Mouse (Mus musculus): ENCODE data around the gene Gm28051. TPM values are rescaled to one million over a fixed set of nuclear protein-coding genes. Genes with fewer than 3 reads are reported as not detected.

Gm28051 gene
- polyA plus RNA-seq, 1 experiment from 2014 or later = not detected

DNA sequence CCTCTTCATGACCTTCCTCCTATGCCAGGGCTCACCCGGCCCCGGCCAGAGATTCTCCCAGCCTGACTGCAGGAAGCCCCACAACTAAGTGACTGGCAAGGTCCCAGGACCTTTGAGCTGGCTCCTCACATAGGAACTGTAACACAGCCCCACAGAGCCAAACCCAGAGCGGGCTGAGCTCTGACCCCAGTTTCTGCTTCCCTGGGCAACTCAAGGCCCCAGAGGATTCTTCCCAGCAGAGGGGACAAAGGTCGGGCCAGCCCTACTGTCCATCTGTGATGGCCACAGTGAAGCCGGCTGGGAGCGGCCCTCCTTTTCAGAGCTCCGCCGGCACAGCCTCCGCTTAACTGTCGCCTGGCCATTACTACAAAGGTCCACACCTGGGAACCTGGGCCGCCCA is 66.4 kb downstream of the Gm28051 start:
- Histone ChIP-seq H3K36me3 (ENCODE audit: control insufficient read depth, insufficient read depth, low read length) (no peaks in the 10 kb centered on the region), H3K27me3 (ENCODE audit: control insufficient read depth, insufficient read depth, low read length) (no peaks in the 10 kb centered on the region), H3K4me2 (ENCODE audit: low read depth, low read length, severe bottlenecking) (no peak overlapping the region), H3K9me3 (ENCODE audit: control insufficient read depth, low read length) (no peaks in the 10 kb centered on the region), H3K4me1 (replicated peaks; ENCODE audit: control insufficient read depth, insufficient read depth, low read length) (peaks cover 2% of the 10 kb centered on the region; the same call in 1 of the 2 replicates), H3K4me3 (ENCODE audit: low read depth, low read length) (no peak overlapping the region), H3K27ac (ENCODE audit: low read depth, low read length) (no peak overlapping the region), H3K9ac (ENCODE audit: low read length) (no peak overlapping the region)
- 71% methylated on average over 11 of the region's 11 CpGs for WGBS
- ATAC-seq (replicated peaks; ENCODE audit: low FRiP score) (no peak), DNase-seq (ENCODE audit: low spot score) (no peak)

DNA sequence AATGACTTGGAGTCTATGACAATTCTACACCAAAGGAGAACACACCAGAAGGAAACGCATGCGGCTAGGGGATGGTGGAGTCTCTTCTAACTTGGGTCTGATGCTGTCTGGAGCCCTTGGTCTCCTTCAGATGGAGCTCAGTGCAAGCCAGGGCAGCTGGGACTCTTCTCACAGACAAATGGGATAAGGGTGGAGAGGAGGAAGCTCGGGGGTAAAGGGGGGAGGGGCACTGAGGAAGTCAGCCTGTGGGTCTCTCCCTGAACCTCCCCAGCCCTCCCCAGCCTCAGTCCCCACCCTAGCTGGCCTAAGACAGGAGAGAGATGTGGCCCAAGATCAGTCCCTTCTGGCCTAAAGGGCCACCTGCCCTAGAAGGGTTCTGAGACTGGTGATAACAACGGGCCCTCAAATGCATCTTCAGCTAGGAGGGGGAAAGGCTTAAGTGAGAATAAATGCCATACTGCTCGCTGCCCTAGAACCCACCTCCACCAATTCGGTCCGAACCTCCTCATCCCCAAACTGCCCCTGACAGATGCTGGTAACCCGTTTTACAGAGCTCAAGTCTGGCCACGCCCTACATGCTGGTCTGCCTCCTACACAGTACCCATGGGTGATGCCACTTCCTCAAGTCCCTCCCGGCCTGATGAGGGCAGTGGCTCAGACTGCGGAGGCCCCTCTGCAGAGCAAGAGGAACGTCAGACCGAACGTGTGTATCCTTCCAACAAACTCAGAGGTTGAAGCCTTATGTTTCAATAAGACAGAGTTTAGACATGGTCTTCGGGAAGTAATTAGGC is 67.6 kb downstream of the Gm28051 start:
- 85% methylated on average over 15 of the region's 15 CpGs for WGBS
- DNase-seq (ENCODE audit: low spot score) (no peak), ATAC-seq (replicated peaks; ENCODE audit: low FRiP score) (no peak)
- no peaks in the 10 kb centered on the region for H3K9me3 ChIP-seq (ENCODE audit: control insufficient read depth, low read length)
- H3K9ac ChIP-seq (ENCODE audit: low read length) = no peak overlapping the region
- H3K27me3 ChIP-seq (ENCODE audit: control insufficient read depth, insufficient read depth, low read length) = no peaks in the 10 kb centered on the region
- H3K4me1 ChIP-seq (replicated peaks; ENCODE audit: control insufficient read depth, insufficient read depth, low read length) = peaks cover 4% of the 10 kb centered on the region
- H3K36me3 ChIP-seq (ENCODE audit: control insufficient read depth, insufficient read depth, low read length) = no peaks in the 10 kb centered on the region
- no peak overlapping the region for H3K27ac ChIP-seq (ENCODE audit: low read depth, low read length)
- H3K4me3 ChIP-seq (ENCODE audit: low read depth, low read length) = no peak overlapping the region
- H3K4me2 ChIP-seq (ENCODE audit: low read depth, low read length, severe bottlenecking) = no peak overlapping the region

DNA sequence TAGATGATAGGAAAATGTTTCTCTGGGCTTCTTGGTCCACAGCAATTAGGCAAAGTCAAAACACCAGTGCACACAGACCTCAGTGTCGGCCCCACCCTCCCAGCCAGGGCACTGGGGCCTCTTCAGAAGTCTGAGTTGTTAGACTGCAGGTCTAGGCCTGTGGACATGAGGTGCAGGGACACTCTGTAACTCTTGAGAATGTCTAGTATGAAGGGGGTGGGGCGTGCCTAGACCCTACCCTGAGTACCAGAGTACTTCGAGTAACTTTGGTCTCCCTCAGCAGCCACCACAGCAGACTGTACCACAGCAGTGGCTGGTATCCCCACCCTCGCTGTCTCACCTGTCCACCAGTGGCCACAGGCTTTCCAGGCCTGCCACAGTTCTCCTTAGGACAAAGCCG is 71.2 kb downstream of the Gm28051 start:
- ATAC-seq (replicated peaks; ENCODE audit: low FRiP score) = no peak
- Histone ChIP-seq H3K4me2 (ENCODE audit: low read depth, low read length, severe bottlenecking) (no peak overlapping the region), H3K9me3 (ENCODE audit: control insufficient read depth, low read length) (no peaks in the 10 kb centered on the region), H3K27ac (ENCODE audit: low read depth, low read length) (no peak overlapping the region), H3K4me1 (replicated peaks; ENCODE audit: control insufficient read depth, insufficient read depth, low read length) (peaks cover 4% of the 10 kb centered on the region), H3K27me3 (ENCODE audit: control insufficient read depth, insufficient read depth, low read length) (no peaks in the 10 kb centered on the region), H3K9ac (ENCODE audit: low read length) (no peak overlapping the region), H3K36me3 (ENCODE audit: control insufficient read depth, insufficient read depth, low read length) (no peaks in the 10 kb centered on the region), H3K4me3 (ENCODE audit: low read depth, low read length) (no peak overlapping the region)
- WGBS = 93% methylated on average over 5 of the region's 5 CpGs
- DNase-seq (ENCODE audit: low spot score) = no peak

DNA sequence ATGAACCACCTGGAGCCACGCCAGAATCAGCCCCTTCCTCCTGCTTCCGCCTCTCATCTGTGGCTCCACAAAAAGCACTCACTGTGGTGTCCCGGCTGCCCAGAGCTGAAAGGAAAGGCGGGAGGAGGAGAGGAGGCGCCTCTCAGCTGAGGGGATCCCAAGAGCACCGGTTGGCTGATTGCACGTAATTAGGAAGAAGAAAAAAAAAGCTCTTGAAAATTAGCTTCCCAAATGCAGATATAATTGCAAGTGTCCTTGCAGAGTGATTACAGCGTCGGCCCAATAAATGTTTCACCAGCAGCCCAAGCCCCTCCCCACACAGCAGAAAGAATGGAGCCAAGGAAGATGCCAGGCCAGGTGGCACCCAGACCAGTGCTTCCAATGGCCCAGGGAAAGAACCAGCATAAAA is 72.0 kb downstream of the Gm28051 start:
- Histone ChIP-seq H3K4me3 (ENCODE audit: low read depth, low read length) (no peak overlapping the region), H3K9me3 (ENCODE audit: control insufficient read depth, low read length) (no peaks in the 10 kb centered on the region), H3K36me3 (ENCODE audit: control insufficient read depth, insufficient read depth, low read length) (no peaks in the 10 kb centered on the region), H3K4me1 (replicated peaks; ENCODE audit: control insufficient read depth, insufficient read depth, low read length) (peaks cover 4% of the 10 kb centered on the region), H3K9ac (ENCODE audit: low read length) (no peak overlapping the region), H3K4me2 (ENCODE audit: low read depth, low read length, severe bottlenecking) (no peak overlapping the region), H3K27ac (ENCODE audit: low read depth, low read length) (peak overlapping the region; percentile 3; the same call in 1 of the 2 replicates), H3K27me3 (ENCODE audit: control insufficient read depth, insufficient read depth, low read length) (no peaks in the 10 kb centered on the region)
- 47% methylated on average over 9 of the region's 9 CpGs for WGBS
- peak; percentile 55 for ATAC-seq (replicated peaks; ENCODE audit: low FRiP score)
- DNase-seq (ENCODE audit: low spot score) = peak; percentile 59

DNA sequence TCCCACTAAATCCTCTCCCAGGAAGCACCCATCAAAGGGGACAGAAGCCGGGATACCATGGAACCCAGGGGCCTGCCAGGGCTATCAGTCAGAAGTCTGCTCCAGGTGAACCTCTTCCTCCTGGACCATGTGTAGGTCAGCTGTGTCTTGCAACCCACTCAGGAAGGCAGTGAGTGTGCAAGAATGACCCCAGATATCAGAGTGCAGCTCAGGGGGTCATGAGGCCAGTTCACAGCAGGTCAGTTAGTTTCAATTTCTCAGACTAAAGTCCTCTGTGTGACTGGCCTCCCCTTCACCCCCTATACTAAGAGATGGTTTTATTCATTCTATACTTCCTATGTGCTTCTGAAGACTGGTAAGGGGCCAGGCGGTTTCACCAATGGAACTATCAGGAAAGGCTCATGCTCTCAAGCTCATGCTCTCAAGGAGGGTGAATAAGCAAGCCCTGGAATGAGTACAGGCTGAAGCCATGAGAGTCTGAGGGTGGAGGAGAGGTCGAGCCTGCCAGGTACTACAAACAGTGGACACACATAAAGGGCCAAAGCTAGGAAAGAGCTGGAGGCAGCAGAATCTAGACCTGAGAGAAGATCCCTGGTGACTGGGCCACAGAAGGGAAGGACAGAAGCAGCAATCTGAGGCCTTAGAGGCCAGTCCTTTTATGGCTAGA is 72.7 kb downstream of the Gm28051 start:
- WGBS = 80% methylated on average over 3 of the region's 3 CpGs

DNA sequence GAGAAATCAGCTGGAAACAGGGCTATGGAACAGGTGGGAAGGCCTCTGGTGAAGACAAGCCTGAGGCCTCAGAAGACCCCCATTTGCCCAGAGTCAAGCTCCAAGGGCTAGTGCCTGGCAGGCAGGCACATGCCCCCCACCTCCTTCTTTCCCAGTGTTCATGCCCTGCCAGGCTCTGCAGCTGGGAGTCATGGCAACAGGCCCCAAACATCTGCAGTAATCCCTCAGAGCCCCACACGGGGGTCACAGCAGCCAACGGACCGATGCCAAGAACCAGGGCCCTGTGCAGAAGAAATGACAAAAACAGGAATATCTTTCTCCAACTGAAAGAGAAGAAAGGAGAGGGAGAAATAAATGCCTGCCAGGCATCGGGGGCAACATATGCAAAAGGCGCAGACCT is 73.6 kb downstream of the Gm28051 start:
- Histone ChIP-seq H3K27me3 (ENCODE audit: control insufficient read depth, insufficient read depth, low read length) (no peaks in the 10 kb centered on the region), H3K4me1 (replicated peaks; ENCODE audit: control insufficient read depth, insufficient read depth, low read length) (peaks cover 4% of the 10 kb centered on the region), H3K4me2 (ENCODE audit: low read depth, low read length, severe bottlenecking) (no peak overlapping the region), H3K36me3 (ENCODE audit: control insufficient read depth, insufficient read depth, low read length) (no peaks in the 10 kb centered on the region), H3K9ac (ENCODE audit: low read length) (no peak overlapping the region), H3K27ac (ENCODE audit: low read depth, low read length) (no peak overlapping the region), H3K4me3 (ENCODE audit: low read depth, low read length) (no peak overlapping the region), H3K9me3 (ENCODE audit: control insufficient read depth, low read length) (no peaks in the 10 kb centered on the region)
- DNase-seq (ENCODE audit: low spot score) (no peak), ATAC-seq (replicated peaks; ENCODE audit: low FRiP score) (no peak)
- 60% methylated on average over 5 of the region's 5 CpGs for WGBS

More for the DNA sequence above, 72.7 kb downstream of the Gm28051 start:
- Histone ChIP-seq H3K4me1 (replicated peaks; ENCODE audit: control insufficient read depth, insufficient read depth, low read length) (peaks cover 4% of the 10 kb centered on the region), H3K9ac (ENCODE audit: low read length) (no peak overlapping the region), H3K4me3 (ENCODE audit: low read depth, low read length) (no peak overlapping the region), H3K36me3 (ENCODE audit: control insufficient read depth, insufficient read depth, low read length) (no peaks in the 10 kb centered on the region), H3K27me3 (ENCODE audit: control insufficient read depth, insufficient read depth, low read length) (no peaks in the 10 kb centered on the region), H3K27ac (ENCODE audit: low read depth, low read length) (no peak overlapping the region; the same call in 1 of the 2 replicates), H3K4me2 (ENCODE audit: low read depth, low read length, severe bottlenecking) (no peak overlapping the region), H3K9me3 (ENCODE audit: control insufficient read depth, low read length) (no peaks in the 10 kb centered on the region)
- ATAC-seq (replicated peaks; ENCODE audit: low FRiP score) (no peak), DNase-seq (ENCODE audit: low spot score) (no peak)

DNA sequence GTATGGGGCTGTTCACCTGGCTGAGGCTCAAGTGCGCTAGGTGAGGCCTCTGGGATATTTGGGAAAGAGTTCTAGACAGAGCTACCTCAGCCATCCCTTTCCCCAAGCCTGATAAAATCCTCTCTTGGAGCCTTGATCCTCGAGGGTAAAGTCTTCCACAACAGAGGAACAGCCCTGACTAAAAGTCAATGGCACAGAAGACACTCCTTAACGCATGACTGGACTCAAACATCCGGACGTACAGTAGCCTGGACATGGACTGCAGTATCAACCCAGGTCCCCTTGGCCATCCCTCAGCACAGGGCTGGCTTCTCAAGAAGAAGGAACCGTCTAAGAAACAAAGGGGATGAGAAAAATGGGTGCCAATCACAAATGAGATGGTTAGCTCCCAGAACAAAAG is 74.1 kb downstream of the Gm28051 start:
- H3K4me3 ChIP-seq (ENCODE audit: low read depth, low read length) = no peak overlapping the region
- no peaks in the 10 kb centered on the region for H3K27me3 ChIP-seq (ENCODE audit: control insufficient read depth, insufficient read depth, low read length)
- no peak overlapping the region for H3K9ac ChIP-seq (ENCODE audit: low read length)
- no peak overlapping the region for H3K27ac ChIP-seq (ENCODE audit: low read depth, low read length)
- no peak for ATAC-seq (replicated peaks; ENCODE audit: low FRiP score)
- H3K4me1 ChIP-seq (replicated peaks; ENCODE audit: control insufficient read depth, insufficient read depth, low read length) = peaks cover 4% of the 10 kb centered on the region
- WGBS = 79% methylated on average over 6 of the region's 6 CpGs
- no peaks in the 10 kb centered on the region for H3K9me3 ChIP-seq (ENCODE audit: control insufficient read depth, low read length)
- no peaks in the 10 kb centered on the region for H3K36me3 ChIP-seq (ENCODE audit: control insufficient read depth, insufficient read depth, low read length)
- no peak overlapping the region for H3K4me2 ChIP-seq (ENCODE audit: low read depth, low read length, severe bottlenecking)
- DNase-seq (ENCODE audit: low spot score) = no peak

DNA sequence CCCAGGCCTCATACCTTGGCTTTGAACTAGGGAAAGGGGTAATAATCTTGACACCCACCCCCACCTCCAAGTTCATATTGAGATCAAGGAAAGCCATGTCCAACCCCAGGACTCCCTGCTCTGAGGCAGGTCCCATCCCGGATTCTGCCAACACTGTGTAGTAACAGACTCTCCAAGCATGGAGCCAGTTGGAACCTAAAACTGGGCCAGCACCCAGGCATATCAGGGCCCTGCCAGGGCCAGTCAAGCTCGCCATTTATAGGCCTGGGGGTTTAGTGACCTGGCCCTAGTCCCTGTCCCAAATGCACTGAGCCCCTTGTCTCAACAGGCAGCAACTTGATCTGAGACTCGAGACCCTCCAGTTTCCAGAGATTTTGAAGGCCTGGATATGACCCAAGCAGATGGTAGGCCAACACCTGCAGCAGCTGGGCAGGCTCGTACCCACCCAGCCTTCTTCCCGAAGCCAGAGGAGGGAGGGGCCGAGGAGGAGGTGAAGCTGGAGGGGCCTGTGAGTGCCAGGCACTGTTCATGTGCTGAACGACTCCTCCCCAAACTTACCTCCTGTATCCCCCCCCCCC is 74.8 kb downstream of the Gm28051 start:
- H3K4me3 ChIP-seq (ENCODE audit: low read depth, low read length) = no peak overlapping the region
- no peak overlapping the region for H3K27ac ChIP-seq (ENCODE audit: low read depth, low read length)
- no peak overlapping the region for H3K4me2 ChIP-seq (ENCODE audit: low read depth, low read length, severe bottlenecking)
- DNase-seq (ENCODE audit: low spot score) (no peak), ATAC-seq (replicated peaks; ENCODE audit: low FRiP score) (no peak)
- H3K36me3 ChIP-seq (ENCODE audit: control insufficient read depth, insufficient read depth, low read length) = no peaks in the 10 kb centered on the region
- peaks cover 4% of the 10 kb centered on the region for H3K4me1 ChIP-seq (replicated peaks; ENCODE audit: control insufficient read depth, insufficient read depth, low read length)
- no peaks in the 10 kb centered on the region for H3K9me3 ChIP-seq (ENCODE audit: control insufficient read depth, low read length)
- 91% methylated on average over 7 of the region's 7 CpGs for WGBS
- no peaks in the 10 kb centered on the region for H3K27me3 ChIP-seq (ENCODE audit: control insufficient read depth, insufficient read depth, low read length)
- H3K9ac ChIP-seq (ENCODE audit: low read length) = no peak overlapping the region

Data from forebrain, embryonic 11.5 days (tissue).